Mouse (Mus musculus): ENCODE measurements around the gene Ly6g5b. TPM values are rescaled to one million over a fixed set of nuclear protein-coding genes. Genes with fewer than 3 reads are reported as not detected.
A peak's percentile ranks its signal among the peaks of the same experiment; 100 is the strongest.

Gene Ly6g5b
- polyA plus RNA-seq, 1 experiment from 2014 or later, result 0.32 TPM

- Histone ChIP-seq H3K4me1 (ENCODE audit: insufficient read depth) (no peaks in the 10 kb centered on the region), H3K9ac (replicated peaks) (no peak overlapping the region), H3K36me3 (replicated peaks; ENCODE audit: insufficient read depth, low read length) (peaks cover 96% of the 10 kb centered on the region), H3K27ac (ENCODE audit: low read depth) (no peak overlapping the region), H3K4me3 (ENCODE audit: low read depth, low read length) (no peak overlapping the region), H3K27me3 (ENCODE audit: insufficient read depth, low read length) (no peaks in the 10 kb centered on the region), H3K4me2 (ENCODE audit: low read depth, low read length) (no peak overlapping the region), H3K9me3 (ENCODE audit: low read length) (no peaks in the 10 kb centered on the region)
- ATAC-seq (no peak), DNase-seq (no peak)
- TF ChIP-seq EP300 (IDR thresholded peaks at IDR 0.05; ENCODE audit: low read depth) (no peak), CTCF (IDR thresholded peaks at IDR 0.05; ENCODE audit: low read depth) (no peak)
- WGBS (ENCODE audit: insufficient replicate concordance), result 91% methylated on average over 7 of the region's 7 CpGs
Measured at GRCm38 (mm10) chr17:35154616-35155015, 39.4 kb upstream of the Ly6g5b start.

GRCm38 (mm10) chr17:35153931-35154330 lies 38.7 kb upstream of the Ly6g5b start:
- H3K4me2 ChIP-seq (ENCODE audit: low read depth, low read length), result no peak overlapping the region
- peaks cover 96% of the 10 kb centered on the region for H3K36me3 ChIP-seq (replicated peaks; ENCODE audit: insufficient read depth, low read length)
- DNase-seq (no peak), ATAC-seq (no peak)
- 0 out of 2 replicates have a peak, but pooled peaks cover 2% of the 10 kb centered on the region for H3K4me1 ChIP-seq (ENCODE audit: insufficient read depth)
- TF ChIP-seq EP300 (IDR thresholded peaks at IDR 0.05; ENCODE audit: low read depth), result no peak
- TF ChIP-seq CTCF (IDR thresholded peaks at IDR 0.05; ENCODE audit: low read depth), result no peak
- H3K9ac ChIP-seq (replicated peaks), result no peak overlapping the region
- H3K4me3 ChIP-seq (ENCODE audit: low read depth, low read length), result no peak overlapping the region
- H3K27me3 ChIP-seq (ENCODE audit: insufficient read depth, low read length), result no peaks in the 10 kb centered on the region
- H3K27ac ChIP-seq (ENCODE audit: low read depth), result no peak overlapping the region
- WGBS (ENCODE audit: insufficient replicate concordance), result 82% methylated on average over 4 of the region's 4 CpGs
- H3K9me3 ChIP-seq (ENCODE audit: low read length), result no peaks in the 10 kb centered on the region

- Histone ChIP-seq H3K36me3 (replicated peaks; ENCODE audit: insufficient read depth, low read length) (peaks cover 94% of the 10 kb centered on the region), H3K9ac (replicated peaks) (no peak overlapping the region), H3K4me3 (ENCODE audit: low read depth, low read length) (no peak overlapping the region), H3K27ac (ENCODE audit: low read depth) (no peak overlapping the region), H3K9me3 (ENCODE audit: low read length) (no peaks in the 10 kb centered on the region), H3K4me2 (ENCODE audit: low read depth, low read length) (no peak overlapping the region), H3K4me1 (ENCODE audit: insufficient read depth) (0 out of 2 replicates have a peak, but pooled peaks cover 2% of the 10 kb centered on the region), H3K27me3 (ENCODE audit: insufficient read depth, low read length) (no peaks in the 10 kb centered on the region)
- DNase-seq, result no peak
- TF ChIP-seq EP300 (IDR thresholded peaks at IDR 0.05; ENCODE audit: low read depth), result no peak
- no peak for TF ChIP-seq CTCF (IDR thresholded peaks at IDR 0.05; ENCODE audit: low read depth)
- WGBS (ENCODE audit: insufficient replicate concordance), result 91% methylated on average over 9 of the region's 9 CpGs
- no peak for ATAC-seq
Measured at GRCm38 (mm10) chr17:35153077-35153476, 37.8 kb upstream of the Ly6g5b start.

GRCm38 (mm10) chr17:35152121-35152520 lies 36.9 kb upstream of the Ly6g5b start:
- H3K4me2 ChIP-seq (ENCODE audit: low read depth, low read length), result no peak overlapping the region
- H3K4me3 ChIP-seq (ENCODE audit: low read depth, low read length), result no peak overlapping the region
- no peaks in the 10 kb centered on the region for H3K9me3 ChIP-seq (ENCODE audit: low read length)
- no peaks in the 10 kb centered on the region for H3K27me3 ChIP-seq (ENCODE audit: insufficient read depth, low read length)
- DNase-seq, result no peak
- 0 out of 2 replicates have a peak, but pooled peaks cover 2% of the 10 kb centered on the region for H3K4me1 ChIP-seq (ENCODE audit: insufficient read depth)
- peaks cover 90% of the 10 kb centered on the region for H3K36me3 ChIP-seq (replicated peaks; ENCODE audit: insufficient read depth, low read length)
- whole genome bisulfite sequencing (ENCODE audit: insufficient replicate concordance), result 90% methylated on average over 4 of the region's 4 CpGs
- TF ChIP-seq CTCF (IDR thresholded peaks at IDR 0.05; ENCODE audit: low read depth), result no peak
- no peak for TF ChIP-seq EP300 (IDR thresholded peaks at IDR 0.05; ENCODE audit: low read depth)
- H3K27ac ChIP-seq (ENCODE audit: low read depth), result no peak overlapping the region
- no peak overlapping the region for H3K9ac ChIP-seq (replicated peaks)
- ATAC-seq, result no peak

- DNase-seq (no peak), ATAC-seq (0 out of 2 replicates have a peak, but pooled peaks have one; percentile 4)
- TF ChIP-seq CTCF (IDR thresholded peaks at IDR 0.05; ENCODE audit: low read depth), result no peak
- TF ChIP-seq EP300 (IDR thresholded peaks at IDR 0.05; ENCODE audit: low read depth), result no peak
- H3K4me3 ChIP-seq (ENCODE audit: low read depth, low read length), result no peak overlapping the region
- H3K9me3 ChIP-seq (ENCODE audit: low read length), result no peaks in the 10 kb centered on the region
- H3K36me3 ChIP-seq (replicated peaks; ENCODE audit: insufficient read depth, low read length), result peaks cover 90% of the 10 kb centered on the region
- no peak overlapping the region for H3K9ac ChIP-seq (replicated peaks)
- H3K4me2 ChIP-seq (ENCODE audit: low read depth, low read length), result no peak overlapping the region
- H3K27ac ChIP-seq (ENCODE audit: low read depth), result no peak overlapping the region
- H3K27me3 ChIP-seq (ENCODE audit: insufficient read depth, low read length), result no peaks in the 10 kb centered on the region
- 63% methylated on average over 5 of the region's 5 CpGs for WGBS (ENCODE audit: insufficient replicate concordance)
- H3K4me1 ChIP-seq (ENCODE audit: insufficient read depth), result 0 out of 2 replicates have a peak, but pooled peaks cover 2% of the 10 kb centered on the region
Measured at GRCm38 (mm10) chr17:35147922-35148639, 32.9 kb upstream of the Ly6g5b start.

- Histone ChIP-seq H3K4me3 (ENCODE audit: low read depth, low read length) (no peak overlapping the region), H3K27ac (ENCODE audit: low read depth) (no peak overlapping the region), H3K9me3 (ENCODE audit: low read length) (no peaks in the 10 kb centered on the region), H3K4me1 (ENCODE audit: insufficient read depth) (0 out of 2 replicates have a peak, but pooled peaks cover 2% of the 10 kb centered on the region), H3K4me2 (ENCODE audit: low read depth, low read length) (no peak overlapping the region), H3K27me3 (ENCODE audit: insufficient read depth, low read length) (no peaks in the 10 kb centered on the region), H3K9ac (replicated peaks) (no peak overlapping the region), H3K36me3 (replicated peaks; ENCODE audit: insufficient read depth, low read length) (peaks cover 90% of the 10 kb centered on the region)
- 63% methylated on average over 3 of the region's 3 CpGs for WGBS (ENCODE audit: insufficient replicate concordance)
- ATAC-seq, result no peak
- TF ChIP-seq EP300 (IDR thresholded peaks at IDR 0.05; ENCODE audit: low read depth), result no peak
- no peak for TF ChIP-seq CTCF (IDR thresholded peaks at IDR 0.05; ENCODE audit: low read depth)
- DNase-seq, result no peak
Measured at GRCm38 (mm10) chr17:35147348-35147747, 32.1 kb upstream of the Ly6g5b start.

All from liver, postnatal 0 days (tissue).